Mouse (Mus musculus) mouse trophoblast stem cell (cell line): Measurements from ENCODE around the gene Lyst.
"Not testable (repeated sequence)": the region's sequence is repeated elsewhere in the genome, so short reads cannot be mapped to it uniquely, and the experiment has no call there.

Experiments used
- in situ Hi-C, 2 experiments: fragments of 300-500 bp; cut with MseI, MboI; formaldehyde crosslinking; loops; 2 replicates in 1 of 2; 3 replicates in 1 of 2; pipeline ENCODE4 v1.15.1; 2025

The Lyst gene

DNA sequence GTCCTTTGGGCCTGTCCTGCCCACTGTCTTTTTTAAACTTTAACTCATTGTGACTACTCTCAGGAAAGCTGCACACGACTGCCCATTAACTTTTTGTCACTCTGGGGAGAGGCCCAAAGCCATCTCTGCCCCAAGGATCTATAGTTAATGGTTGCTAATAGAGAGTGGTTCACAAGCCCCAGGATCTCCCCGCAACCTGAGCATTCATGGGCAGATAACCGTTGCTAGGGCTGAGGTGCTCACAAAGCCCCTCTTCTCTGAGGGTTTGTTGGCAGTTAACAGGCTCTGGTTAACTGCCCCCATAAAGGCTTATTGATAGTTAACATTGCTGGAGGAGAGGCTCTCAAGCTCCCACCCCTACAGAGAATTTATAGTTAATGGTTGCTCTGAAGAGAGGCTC is 190.1 kb downstream of the Lyst start:
- in situ Hi-C loops, result no loop called here

DNA sequence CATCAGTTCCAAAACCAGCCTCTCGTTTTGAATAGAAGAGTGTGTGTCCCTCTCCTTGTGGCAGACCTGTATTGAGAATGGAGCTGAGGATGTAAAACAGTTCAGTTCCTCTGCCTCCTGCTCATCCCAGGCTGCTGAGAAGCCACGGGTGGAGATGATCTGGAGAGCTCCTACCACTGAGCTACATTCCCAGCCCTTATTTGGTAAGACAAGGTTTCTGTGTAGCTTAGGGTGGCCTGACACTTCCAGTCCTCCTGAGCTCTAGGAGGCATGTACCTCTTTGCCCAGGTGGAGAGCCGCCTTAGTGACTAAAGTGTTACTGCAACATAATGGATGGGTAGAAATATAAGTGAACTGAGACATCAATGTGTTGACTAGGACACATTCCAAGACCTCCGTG is 190.8 kb downstream of the Lyst start:
- in situ Hi-C loops, result no loop called here

DNA sequence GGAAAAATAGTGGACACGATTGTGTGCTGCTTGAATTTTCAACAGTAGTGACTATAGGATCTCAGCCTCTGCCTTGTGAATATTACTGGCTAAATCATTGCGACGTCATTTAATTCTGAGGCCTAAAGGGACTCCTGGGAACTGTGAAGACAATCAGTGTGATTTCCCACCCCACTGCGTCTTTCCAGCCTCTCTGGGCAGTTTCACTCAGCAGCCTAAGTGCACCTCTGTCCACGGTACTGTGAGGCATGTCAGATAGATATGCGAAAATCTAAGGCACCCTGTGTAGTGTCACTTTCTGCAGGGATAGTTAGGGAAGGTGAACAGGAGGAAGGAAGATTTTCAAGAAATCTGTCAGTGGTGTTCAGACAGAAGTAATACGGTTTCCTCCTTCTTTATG is 193.1 kb downstream of the Lyst start:
- in situ Hi-C loops, result no loop called here

DNA sequence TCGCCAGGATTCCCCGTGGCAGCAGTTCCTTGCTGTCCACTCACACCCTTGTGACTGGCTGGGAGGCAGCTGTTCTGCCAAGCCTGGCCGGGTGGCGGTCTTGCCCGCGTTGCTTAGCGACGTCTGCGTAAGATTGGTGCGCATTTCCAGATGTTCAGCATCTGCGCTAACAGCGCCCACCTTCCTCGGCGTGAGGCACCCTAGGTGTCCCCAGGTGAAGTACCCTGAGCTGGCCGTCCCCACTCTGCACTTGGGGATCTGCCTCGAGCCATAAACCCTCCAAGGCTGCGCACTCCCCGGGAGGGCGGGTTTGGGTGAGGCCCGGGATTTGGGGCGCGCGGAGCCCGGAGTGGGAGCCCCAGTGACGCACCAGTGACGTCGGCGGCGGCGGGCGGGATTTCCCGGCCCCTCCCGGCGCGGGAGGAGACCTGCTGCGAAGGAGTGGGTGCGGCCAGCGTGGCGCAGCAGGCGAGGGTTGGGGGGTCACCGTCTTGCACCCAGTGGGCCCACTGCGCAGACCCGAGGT is 193.8 kb downstream of the Lyst start, which contains the start of gene Gng4:
Gene Gng4 (plus strand): TSS at position 166 of the 526 bp plus-strand sequence.
- in situ Hi-C loops, result no loop called here

DNA sequence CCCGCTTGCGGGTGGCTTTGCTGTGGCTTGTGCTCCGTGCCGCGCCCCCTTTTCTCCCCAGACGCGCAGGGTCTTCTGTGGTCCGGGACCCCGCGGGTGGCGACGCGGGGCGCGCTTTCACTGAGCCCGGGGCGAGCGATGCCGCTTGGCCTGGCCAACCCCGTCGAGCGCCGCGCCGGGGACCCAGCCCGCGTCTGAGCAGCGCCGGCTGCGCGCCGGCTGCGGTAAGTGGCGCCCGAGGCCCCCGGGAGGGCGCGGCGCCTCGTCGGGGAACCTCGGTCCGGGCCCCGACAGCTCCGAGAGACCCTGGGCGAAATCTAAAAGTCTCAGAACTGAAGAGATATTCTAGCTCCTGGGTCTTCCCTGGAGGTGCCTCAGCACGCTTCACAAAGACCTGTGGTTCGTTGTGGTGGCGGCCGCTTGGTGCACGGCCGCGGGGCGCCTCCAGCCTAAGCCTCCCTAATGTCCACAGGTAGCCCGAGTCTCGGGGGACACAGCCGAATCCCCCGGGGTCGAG is 194.3 kb downstream of the Lyst start:
- in situ Hi-C loops, result no loop called here

DNA sequence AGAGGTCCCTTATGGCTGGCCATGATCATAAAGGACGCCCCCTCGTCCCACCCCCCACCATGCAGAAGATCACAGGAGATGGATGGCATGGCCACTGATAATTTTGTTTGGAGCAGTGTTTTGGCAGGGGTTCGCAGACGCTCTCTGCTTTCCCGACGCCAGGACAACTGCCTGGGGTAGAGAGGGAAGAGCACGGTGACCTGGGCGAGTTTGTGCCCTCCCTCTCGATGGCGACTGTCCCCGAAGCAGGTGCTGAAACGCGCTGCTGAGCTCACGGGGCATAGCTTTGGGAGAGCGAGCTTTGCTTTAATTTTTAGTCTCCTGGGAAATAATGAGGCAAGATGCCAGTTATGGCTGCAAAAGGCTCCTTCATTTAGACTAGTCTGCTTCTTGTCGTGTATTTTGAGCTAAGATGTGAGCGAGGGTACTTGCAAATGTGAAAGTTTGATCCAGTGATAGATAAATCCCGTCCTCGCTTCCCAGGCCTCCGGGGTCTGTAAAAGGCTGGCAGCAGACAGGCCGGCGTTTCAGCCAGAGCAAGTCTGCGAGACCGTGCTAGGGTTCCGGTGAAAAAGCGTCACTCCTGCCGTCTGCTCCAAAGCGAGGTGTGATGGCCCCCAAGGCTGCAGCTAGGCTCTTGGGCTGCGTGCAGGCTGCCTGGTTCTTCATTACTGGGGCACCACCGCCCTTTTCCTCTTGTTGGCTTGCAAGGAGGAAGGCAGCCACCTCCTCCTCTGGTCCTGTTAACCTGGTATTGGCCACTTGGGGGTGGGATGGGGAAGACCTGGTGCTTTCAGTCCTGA is 195.0 kb downstream of the Lyst start:
- in situ Hi-C loops, result no loop called here

DNA sequence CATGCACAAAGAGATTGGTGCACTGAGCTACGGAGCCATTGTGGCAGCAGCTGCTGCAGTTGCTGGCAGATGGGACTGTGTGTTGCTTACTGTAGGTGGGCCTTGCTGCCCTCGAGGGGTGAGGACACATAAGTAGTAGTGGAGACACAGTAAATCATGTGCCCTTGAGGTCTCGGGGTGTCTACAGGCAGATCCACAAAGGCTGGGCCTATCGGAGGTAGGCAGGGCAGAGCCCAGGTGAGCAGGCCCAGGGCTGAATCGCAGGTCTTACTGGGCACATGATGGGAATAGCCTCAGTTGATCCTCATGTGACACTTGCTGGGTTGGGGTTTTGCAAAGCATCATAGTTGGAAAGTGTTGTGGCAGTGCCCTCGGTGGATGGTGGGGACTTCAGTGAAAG is 196.8 kb downstream of the Lyst start:
- in situ Hi-C loops, result no loop called here

DNA sequence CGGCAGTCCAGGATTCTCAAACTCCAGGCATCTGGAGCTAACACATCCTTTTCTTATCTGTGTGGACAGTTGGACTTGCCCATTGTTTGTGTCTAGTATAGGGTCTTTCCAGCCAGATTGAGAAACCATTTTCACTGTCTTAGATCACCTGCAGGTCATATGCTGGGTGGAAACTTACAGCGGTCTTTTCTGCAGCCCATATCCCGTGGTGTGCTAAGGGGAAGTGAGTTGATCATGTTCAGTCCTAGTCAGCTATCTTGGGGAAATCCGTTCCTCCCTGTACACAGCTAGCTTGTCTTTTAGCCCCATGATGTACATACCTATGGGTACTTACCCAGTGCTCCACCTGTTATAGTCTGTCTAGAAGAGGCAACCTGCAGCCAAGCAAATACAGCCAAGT is 197.9 kb downstream of the Lyst start:
- in situ Hi-C loops, result no loop called here

DNA sequence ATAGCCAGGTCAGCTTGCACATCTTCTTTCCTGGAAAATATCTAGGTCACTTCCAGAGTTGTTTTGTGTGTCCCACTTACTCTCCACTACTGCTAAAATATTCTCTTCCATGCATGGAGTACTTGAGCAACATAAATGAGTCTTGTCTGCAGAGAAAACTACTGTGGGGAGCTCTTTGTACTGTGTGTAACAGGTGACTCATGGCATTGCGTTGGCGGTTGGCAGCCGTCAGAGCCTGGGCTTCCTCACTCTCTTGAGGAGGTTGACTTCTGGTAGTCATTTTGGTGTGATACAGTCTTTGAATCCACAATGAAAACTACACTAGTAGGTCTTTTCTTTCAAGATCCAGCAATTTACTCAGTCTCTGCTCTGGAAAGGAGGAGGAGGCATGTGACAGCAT is 201.8 kb downstream of the Lyst start:
- in situ Hi-C loops, result no loop called here

DNA sequence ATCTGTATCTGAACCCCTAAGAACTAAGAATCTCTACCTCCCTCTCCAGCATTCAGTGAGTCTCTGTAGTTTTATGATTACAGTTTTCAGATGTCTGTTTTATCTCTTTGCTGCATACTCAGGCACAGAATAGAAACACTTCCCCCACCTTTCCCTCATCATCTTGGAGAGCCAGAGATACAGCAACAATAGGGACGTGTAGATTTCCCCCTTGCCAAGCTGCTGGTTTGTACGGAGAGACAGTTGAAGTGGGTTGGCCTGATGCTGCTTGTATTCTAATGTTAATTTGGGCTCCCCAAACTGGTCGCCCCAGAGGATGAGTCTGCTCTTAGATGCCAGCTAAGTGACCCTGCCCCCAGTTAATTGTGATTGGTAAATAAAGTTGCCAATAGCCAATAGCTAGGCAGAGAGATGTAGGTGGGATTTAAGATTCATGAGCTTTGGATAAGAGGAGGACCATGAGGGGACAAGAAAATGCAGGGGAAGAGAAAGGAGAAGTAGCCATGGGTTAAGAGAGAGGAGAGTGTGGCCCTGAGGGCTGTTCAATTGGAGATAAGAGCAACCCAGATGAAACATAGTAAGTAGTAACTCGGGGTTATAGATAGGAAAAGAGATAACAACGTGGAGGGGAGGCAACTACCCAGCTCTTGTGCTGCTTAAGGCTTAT is 205.1 kb downstream of the Lyst start:
- in situ Hi-C loops, result no loop called here

DNA sequence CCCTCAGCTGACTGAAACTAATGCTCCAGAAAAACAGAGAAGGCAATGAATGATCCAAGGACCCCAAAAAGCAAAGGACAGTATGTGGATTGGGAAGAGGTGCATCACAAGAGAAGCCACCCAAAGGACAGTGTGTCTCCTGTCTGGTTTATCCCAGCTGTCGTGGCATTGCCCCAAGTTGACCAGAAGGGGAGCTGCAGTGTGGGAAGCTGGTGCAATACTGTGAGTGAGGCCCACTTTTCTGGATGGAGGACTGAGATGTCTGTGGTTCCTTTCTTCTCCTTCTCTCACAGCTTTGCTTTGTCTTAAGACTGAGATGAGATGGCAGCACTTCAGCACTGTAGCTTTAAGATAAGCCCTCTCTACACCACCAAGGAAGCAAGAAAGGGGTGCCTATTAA is 205.9 kb downstream of the Lyst start:
- in situ Hi-C loops, result no loop called here

DNA sequence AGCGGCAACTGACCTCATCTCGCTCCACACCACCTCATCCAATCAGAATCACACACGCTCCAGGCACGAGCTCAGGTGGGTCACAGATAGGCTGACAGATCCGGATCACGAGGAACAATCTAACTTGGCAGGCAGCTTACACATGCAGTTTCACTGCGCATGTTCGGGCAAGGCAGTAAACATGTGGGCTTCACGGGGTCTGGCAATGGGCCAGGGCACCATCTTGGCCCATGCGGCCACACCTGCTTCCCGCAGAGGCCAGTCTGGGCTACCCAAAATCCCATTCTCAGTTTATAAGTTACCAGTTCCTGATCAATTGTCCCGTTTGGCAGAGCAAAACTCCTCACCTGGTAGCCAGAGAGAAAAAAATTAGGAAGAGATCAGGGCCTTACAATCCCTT is 207.6 kb downstream of the Lyst start:
- in situ Hi-C loops, result not testable (repeated sequence)

DNA sequence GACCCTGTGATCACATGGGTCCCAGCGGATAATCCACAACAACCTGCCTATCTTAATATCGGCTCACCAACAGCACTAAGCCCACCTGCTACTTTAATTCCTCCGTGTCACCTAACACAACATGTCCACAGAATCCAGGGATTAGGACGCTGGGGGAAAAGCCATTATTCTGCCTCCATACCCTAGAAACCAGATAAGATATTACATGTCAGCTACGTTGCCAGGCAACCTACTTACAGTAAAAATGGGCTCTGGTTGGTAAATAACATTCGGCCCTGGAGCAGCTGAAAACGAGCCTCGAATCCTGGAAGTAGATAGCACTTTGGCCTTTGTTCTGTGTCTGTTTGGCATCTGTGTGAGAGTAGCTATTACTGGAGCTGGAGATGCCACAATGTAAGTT is 208.6 kb downstream of the Lyst start:
- in situ Hi-C loops, result no loop called here

DNA sequence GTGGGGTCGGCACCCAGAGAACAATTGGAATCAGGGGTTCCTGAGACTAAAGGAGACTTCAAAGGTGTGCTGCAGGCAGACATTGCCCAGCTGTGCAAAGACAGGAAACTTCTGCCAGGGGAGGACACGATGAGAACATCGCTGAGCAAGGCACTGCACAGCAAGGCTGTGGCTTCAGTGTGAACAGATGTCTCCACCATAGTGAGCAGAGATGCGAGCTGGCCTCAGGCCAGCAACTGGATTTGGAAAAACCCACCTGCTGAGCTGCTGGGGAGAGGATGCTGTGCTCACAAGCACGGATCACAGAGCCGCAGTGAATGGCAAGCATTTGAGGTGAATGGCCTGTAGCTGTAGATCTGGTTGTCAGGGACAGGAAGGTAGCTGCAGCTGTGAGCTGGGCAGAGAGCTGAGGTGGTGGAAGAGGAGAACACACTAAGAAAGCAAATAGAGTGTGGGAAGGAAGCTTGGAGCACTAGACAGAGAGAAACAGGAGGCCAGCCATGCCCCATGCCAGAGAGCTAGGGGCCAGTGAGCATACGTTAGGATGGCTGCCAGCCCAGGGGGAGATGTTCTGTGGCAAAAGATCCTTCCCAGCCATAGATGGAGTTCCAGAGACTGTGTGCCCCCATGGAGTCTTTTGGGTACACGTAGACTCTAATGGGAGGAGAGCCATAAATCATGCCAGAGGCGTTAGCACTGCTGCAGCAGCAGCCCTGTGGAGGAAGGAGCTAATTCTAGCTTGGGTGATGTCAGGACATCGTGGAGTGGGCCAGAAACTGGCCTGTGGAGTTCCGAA is 218.3 kb downstream of the Lyst start:
- in situ Hi-C loops, result no loop called here

DNA sequence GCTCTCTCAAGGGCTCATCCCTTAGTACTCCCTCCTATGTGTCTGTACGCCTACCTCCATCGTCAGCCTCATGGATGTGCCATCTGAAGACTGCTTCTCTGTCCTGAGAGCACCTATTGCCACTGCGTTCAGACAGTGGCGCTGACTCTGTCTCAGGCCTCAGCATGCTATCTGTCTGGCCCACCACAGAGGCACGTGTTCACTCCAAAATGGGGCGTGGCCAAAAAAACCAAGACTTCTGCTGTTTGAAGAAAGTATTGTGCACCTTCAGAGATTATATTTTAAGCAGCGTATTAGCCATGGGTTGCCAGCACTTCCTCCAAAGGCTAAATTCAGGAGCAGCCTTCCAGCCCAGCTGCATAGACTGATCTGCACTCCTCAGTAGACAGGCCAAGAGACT is 220.7 kb downstream of the Lyst start:
- in situ Hi-C loops, result no loop called here

DNA sequence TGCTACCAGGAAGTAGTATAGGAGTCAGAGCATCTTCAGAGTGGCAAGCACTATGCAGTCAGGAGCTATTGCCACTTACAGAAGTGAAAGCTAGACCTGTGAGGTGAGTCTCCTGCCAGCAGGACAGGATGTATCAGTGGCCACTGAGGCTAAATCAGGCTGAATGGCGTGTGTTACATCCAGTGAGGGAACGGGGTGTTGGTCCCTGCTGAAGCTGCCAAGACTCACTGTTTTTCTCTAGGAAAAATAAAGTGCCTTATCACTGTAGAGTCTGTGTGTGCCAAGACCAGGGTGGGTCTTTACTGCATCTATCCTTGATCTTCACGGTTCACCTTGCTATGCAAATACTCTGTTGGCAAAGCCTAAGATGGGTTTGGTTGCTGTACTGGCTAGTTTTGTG is 228.5 kb downstream of the Lyst start:
- in situ Hi-C loops, result no loop called here

DNA sequence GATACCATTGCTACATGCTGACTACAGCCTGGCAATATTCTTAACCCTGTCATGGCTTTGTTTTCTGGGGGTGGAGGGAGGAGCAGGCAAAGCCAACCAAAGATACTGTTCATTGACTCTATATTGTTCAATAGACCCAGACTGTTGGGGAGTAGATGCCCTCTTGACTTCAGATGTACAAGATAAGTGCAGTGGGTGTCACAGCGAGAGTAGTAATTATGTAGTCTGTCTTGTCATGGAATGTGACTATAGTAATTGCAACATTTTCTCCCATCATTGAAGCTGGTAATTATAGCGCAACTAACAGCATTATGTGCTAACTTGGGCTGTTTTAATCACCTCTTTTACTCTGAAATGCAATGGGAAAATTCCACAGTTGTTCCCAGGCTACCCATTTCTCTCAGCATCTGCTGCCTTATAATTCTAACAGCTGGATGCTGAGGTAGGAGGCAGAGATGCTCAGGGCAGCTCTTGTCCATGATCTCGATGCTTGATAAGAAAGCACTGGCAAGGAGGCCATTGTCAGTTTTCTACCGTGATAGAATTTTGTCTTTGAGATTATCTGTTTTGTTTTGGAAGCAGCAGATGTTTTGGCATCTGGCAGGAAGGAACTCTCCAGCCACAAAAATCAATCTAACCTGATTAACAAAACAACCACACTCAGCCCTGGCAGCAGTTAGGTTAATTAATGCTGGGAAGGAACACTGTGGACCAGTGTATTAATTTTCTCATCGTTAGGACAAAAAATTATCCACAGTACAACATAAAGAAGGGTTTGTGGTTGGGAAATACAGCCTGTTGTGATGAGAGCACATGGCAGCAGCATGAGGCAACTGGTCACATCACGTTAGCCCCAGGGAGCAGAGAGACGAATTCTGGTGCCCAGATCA is 230.3 kb downstream of the Lyst start:
- in situ Hi-C loops, result no loop called here

DNA sequence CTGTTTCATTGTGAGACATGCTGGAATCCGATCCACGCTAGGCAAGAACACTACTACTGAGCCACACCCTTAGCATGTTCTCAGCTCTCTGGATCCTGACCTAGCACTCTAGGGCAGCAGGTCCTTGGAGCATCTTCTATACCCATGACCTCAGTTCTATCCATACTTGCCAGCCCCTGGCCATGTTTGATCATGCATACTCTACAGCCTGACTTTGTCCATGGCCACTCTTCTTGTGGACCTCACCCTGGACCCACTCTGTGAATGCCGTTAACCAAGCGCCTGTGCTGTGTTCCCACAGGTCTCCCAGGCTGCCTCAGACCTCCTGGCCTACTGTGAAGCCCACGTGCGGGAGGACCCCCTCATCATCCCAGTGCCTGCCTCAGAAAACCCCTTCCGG is 234.7 kb downstream of the Lyst start:
- in situ Hi-C loops, result no loop called here

DNA sequence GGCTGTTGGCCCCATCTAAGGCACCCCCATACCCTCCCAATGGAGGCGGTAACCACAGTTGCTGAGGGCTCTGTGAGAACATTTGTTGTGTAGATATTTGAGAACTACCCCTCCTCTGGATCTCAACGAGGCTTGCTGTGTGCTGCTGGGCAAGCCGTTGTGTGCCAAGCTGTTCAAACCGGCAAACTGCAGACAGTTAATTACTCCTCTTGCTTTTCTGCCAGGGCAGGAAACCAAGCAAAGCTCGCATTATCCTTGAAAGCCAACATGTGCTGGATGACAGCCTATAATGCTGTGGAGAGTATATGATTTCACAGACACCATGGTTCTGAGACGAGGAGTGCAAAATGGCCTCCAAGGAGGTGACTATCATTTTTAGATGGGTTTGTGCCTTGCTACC is 236.3 kb downstream of the Lyst start:
- in situ Hi-C loops, result no loop called here

DNA sequence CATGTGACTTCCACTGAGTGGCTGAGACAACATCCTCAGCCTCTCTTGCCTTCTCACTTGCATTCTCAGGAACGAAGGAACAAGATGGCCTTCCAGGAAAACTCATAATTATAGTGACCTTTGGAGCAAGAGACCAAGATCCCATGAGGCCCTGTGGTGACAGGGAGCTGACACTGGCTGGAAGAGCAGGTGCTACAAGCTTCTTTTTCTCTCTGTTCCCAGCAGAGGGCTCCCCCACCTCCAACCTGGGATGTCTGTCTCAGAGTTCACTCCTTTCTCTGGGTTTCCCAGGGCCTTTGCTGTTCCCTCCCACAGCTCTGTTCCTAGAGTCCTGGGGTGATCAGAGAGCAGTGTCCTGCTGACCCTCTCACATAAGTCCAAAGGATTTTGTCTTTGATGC is 237.9 kb downstream of the Lyst start:
- in situ Hi-C loops, result no loop called here
